Mouse (Mus musculus) spleen, adult 2 months (tissue): Measurements from ENCODE around the gene Adamts4.

ENCODE experiments used
- CTCF ChIP-seq: fragments of 200-500 bp; IDR thresholded peaks from 2 replicates; pipeline ENCODE4 v1.5.1; 2011; ENCODE audit warnings: mild to moderate bottlenecking, inconsistent platforms; ENCODE audit not compliant: insufficient read depth, insufficient read length, insufficient replicate concordance; ENCODE audit errors: extremely low read depth
- POLR2A ChIP-seq: fragments of 200-500 bp; IDR thresholded peaks from 2 replicates; pipeline ENCODE4 v1.6.1; 2011; ENCODE audit warnings: low read depth, low read length, inconsistent platforms

DNA sequence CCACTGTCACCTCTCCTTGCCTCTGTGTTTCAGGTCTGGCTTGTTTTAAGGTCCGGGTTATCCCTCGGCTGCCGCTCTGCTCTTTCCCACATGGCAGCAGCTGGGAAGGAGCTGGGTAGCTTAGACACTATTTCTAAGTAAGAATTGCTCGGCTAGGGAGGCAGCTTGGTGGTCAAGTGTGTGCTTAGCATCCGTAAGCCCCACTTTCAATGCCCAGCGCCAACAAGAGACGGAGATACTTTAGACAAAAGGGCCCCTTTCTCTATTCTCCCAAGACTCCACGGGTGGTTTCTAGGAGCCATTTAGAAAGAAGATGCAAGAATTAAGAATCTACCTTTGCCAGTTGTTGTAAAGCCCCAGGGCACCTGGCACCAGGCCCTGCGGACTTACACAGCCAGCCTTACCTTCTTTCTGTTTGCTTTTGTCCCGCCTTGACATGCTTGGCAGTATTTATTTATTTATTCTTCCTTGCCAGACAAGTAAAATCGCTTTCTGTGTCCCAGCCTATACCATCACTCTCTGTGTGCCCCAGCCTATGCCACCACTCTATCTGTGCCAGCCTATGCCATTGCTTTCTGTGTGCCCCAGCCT, 25.0 kb downstream of the Adamts4 start:
- TF ChIP-seq POLR2A: no peak
- TF ChIP-seq CTCF: no peak
